Mouse (Mus musculus) naive thymus-derived CD4-positive, alpha-beta T cell, adult 2 months (primary cell): ENCODE results near the gene Cmtm7.

Experiments used
- DNase-seq: peaks from one replicate; pipeline ENCODE4 v3.0.0-alpha.2; 2011; ENCODE audit warnings: low read depth

The Cmtm7 gene

DNA sequence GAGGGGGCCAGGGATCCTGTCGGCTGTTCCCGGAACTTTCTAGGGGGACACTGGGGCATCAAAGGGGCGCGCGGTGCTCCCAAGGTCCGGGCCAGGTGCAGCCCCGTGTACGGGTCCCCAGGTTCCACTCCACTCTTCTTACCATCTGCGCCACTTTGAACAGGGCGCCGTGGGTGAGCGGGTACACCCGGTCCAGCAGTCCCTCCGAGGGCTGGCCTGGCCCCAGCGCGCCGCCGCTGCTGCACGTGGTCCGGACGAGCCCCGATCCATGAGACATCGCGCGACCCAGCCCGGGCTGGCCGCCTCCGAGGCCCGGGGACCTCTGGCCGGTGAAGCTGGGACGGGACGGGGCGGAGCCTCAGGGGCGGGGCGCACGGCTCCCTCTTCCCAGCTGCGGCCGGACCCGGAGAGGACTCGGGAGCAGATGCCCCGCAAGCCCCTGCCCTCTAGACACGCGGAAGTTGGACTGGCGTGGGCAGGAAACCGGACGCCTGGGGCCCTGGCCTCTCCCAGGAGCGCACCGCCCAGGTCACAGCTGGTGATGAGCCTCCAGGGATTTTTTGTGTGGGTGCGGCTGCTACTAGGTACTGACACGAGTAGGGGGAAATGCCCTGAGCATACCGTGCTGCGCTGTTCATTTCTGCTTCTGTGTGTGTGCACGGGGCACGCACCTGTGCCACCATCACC lies at the start of gene Cmtm7:
TSS of gene Cmtm7 (minus strand) at position 331 of the 687 bp plus-strand sequence.
- peak; percentile 66 for DNase-seq

- DNase-seq: no peak
These were observed 48.7 kb upstream of the Cmtm7 start for GRCm38 (mm10) chr9:114830351-114830750.

DNA sequence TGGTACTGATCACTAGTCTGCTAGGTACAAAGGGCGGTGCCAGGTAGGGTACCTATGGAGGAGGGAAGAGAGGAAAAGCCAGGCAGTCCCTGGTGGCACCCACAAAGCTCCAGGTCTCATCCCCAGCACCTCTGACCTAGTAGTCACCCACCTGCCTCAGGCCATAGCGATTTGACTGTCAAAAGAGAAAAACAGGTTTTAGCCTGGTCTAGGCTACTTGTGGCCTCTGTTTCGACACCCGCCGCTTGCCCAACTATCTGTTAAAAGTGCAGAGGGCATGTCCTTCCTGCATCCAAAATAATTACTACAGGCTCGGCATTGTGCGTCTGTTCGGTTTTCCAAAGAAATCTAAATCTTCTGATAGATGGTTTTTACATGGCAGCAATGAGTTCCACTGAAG lies 48.0 kb upstream of the Cmtm7 start:
- no peak for DNase-seq

DNA sequence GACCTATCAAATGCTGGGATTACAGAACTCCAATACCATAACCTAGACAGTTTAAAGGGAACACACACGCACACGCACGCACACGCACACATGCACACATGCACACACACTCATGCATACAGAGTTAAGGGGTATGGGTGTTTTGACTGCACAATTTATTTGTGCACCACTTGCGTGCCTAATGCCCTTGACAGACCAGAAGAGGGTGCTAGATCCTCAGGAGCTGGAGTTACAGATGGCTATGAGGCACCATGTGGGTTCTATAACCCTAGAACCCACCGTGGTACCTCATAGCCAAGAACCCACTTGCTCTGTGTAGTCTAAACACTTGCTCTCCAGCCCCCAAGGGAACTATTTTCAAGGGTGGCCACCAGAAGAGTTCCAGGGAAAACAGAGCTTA lies 46.7 kb upstream of the Cmtm7 start:
- DNase-seq: no peak

DNA sequence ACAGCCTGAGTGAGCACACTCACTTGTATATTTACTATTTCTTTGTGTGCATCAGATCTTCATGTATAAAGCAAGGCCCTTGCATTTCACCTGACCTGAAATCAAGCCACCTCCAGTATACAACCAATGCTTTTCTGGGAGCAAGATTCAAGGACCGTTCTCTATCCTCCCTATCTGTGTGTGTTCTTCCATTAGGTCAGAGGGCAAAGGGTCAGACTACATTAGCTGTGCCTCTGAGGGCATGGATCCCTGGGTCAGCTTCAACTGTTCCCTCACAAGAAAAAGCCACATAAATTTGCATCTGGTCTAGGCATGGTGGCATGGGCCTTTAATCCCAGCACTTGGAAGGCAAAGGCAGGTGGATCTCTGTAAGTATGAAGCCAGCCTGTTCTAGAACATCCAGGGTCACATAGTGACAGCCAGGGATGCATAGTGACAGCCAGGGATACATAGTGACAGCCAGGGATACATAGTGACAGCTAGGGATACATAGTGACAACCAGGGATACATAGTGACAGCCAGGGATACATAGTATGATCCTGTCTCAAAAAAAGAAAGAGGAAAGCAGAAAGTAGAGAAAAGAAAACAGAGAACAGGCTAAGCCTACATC lies 45.7 kb upstream of the Cmtm7 start:
- no peak for DNase-seq

DNA sequence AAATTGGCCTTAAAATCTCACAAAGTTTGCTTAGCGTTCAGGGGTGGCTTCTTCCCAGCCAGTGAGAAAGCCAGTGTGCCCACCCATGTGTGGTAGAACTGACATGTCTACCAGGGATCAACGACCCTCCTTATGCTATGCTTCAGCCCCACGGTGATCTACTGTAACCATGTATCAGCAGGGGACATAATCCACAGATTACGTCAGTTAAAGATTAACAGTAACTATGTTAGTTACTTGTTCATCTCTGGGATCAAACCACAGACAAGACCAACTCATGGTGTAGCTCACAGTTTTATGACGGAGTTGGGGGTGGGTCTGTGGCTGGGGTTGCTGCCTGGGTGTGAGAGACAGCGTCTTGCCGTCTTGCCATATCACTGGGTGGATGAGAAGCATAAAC lies 42.5 kb upstream of the Cmtm7 start:
- no peak for DNase-seq

DNA sequence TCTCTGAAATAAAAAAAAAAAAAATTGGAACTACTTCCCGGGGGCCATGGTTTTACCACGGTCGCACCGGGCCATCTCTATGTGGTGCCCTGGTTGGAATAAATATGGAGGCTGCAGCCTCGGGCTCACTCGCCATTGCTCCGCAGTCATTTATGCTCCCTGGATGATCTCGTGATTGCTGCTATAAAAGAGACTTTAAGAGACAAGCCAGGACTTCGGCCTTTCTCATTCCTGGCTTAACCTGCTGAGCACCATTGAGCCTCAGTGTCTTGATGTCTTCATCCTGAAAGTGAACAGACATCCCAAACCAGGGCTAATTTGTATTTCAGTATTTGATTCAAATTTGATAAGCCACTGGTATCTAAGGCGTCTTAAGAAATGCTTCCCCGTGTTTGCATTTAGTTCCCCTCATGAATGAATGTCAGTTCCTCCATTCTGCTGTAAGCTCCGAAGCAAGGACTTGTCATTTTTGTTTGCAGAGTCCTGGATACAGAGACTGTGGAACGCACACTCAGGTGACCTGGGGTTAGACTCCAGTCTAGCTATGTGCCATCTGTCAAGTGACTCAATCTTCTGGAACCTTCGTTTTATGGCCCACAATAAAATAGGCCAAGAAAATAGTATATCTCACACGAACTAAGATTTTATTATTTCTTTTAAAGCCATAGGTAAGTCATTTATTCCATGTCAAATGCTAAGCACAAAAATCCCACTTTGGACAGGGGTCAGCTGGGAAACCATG lies 40.1 kb upstream of the Cmtm7 start:
- no peak for DNase-seq

GRCm38 (mm10) chr9:114818918-114819317 lies 37.3 kb upstream of the Cmtm7 start:
- no peak for DNase-seq

DNA sequence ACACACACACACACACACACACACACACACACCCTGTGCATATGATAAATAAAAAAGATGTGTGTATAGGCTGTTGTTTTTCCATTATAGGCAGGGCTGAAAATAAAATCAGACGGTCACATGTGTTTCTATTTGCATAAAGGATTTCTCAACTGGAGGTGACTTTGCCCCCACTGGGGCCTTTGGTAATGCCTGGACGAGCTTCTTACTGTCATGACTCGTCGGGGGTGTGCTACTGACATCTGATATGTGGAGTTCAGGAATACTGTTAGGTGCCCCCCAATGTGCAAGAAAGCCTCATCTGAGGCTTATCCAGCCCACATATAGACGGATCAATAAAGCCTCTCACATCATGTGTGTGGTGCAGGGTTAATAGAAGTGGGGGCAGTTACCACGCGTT lies 35.4 kb upstream of the Cmtm7 start:
- DNase-seq: no peak

DNA sequence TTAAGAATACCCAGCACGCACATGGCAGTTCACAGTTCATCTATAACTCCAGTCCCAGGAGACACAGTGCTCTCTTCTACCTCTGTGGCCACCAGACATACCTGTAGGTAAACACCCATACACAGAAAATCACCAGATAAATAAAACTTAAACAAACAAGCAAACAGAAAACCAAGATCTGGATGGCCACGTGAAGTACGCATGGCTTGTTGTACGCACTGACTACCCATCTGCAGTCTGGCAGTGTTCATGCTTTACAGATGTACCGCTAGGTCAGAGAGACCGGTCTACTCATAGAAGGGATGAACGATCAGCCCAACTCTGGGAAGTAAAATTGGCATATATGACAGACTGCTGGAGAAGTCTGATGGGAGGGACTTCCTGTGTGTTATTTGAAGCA lies 34.5 kb upstream of the Cmtm7 start:
- DNase-seq: no peak

- DNase-seq: peak; percentile 83
These were observed 33.7 kb upstream of the Cmtm7 start for GRCm38 (mm10) chr9:114815315-114815714.

GRCm38 (mm10) chr9:114812001-114812400 lies 30.3 kb upstream of the Cmtm7 start:
- no peak for DNase-seq

DNA sequence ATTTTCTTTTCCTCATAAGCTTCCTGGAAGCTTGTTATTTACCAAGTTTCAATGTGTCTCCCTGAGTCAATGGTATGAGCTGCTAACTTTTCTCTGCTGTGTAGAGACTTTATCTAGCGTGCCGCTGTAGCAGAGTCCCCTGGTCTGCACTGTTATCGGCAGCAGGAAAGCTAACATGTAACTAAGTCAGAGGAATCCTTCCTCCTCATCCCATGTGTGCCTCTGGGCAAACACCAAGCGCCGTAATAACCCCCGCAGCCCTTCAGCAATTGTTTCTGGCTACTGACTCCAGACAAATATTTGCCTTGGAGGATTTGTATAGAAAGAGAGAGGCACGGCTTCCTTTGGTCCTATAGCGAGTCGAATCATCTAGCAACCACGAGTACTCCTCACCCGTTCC lies 29.2 kb upstream of the Cmtm7 start:
- DNase-seq: no peak

DNA sequence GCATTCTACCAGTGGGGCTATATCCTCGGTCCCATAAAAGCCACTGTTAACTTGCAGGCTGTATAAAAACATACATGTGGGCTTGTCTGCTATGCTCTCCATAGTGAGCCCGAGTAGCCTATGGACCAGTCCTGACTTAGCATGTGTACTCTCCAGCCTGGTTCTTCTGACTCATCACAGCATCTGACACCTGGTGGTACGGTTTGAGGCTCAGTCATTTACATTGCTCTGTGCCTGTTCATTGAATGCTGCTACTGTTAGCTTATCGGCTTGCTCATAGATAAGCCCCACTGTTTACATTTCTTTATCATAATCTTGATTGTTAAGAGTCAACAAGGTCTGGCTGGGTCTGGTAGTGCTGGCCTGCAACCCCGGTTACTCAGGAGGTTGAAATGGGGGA lies 27.0 kb upstream of the Cmtm7 start:
- no peak for DNase-seq

DNA sequence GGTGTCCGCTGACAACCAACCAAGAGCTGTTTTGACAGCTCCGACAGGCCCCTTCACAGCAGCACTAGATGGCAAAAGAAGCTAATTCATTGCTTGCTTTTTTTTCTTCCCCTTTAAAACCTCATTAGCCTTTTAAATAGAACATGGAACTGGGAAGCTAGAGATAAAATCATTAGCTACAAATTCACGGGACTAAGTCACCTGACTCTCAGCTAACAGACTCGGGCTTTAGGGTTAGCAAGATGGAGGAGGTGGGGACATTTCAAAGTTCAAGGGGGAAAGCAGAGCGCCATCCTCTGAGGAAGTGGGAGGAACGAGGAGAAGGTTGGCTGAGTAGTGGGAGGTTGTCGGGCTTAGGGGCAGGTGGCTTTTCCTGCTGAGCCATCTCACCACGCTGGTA lies 25.6 kb upstream of the Cmtm7 start:
- no peak for DNase-seq

DNA sequence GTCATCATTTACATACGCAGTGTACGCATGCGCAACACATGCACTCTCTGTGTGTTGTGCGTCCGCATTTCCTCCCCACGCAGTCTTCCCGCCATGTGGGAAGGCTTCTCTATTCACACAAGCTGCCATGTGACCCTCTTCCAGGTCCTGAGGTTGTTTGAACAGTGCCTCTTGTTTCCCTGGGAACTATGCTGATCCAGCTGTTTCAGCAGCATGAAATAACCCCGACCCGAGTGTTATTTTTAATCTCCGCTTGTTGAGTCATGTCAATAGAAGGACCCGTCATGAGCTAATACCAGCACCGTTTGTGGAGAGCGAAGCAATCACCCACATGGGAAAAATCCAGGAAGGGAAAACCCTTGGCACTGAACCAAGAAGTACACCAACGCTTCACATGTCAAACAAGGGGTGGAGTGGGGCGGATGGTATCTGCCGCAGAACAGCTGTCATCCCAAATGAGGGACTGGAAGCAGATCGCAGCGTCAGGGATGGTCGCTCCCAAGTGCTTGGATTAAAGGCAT lies 23.6 kb upstream of the Cmtm7 start:
- no peak for DNase-seq

DNA sequence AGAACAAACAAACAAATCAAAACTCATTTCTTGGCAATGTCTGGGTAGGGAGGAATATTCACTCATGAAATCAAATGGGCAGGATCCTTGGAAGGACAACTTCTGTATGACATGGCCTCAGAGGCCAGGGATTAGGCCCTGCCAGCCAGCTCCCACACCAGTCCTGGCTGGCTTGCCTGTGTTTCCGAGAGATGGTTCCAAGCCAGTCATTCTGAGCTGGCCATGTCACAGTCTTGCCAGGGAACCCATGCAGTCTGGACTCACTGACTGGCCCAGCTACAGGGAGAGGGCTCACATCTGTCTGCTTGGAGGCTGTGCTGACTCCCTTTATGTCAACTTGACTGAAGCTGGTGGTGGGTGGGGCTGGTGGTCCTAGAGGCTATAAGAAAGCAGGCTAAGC lies 20.5 kb upstream of the Cmtm7 start:
- no peak for DNase-seq

- no peak for DNase-seq
These were observed 19.6 kb upstream of the Cmtm7 start for GRCm38 (mm10) chr9:114801301-114801700.

- no peak for DNase-seq
These were observed 17.9 kb upstream of the Cmtm7 start for GRCm38 (mm10) chr9:114799498-114800107.

DNA sequence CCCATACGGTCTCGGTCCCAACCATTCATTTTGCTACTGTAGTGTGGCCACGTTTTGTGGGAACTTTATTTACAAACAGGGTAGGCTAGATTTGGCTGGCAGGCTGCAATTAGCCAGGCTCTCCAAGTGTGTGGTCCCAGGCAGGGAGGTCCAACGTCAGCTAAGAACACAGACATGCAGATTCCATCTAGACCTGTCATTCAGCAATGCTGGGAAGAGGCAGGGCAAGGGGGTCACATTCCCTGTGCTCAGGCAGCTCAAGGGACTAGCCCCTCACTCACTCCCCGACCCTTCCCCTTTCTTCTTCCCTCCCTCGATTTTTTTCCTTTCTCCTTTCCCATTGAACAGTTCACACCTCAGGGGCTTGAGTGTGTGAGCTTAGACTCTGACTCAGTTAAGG lies 17.2 kb upstream of the Cmtm7 start:
- no peak for DNase-seq

GRCm38 (mm10) chr9:114797329-114798004 lies 15.8 kb upstream of the Cmtm7 start:
- peak; percentile 84 for DNase-seq

- DNase-seq: no peak
These were observed 14.9 kb upstream of the Cmtm7 start for GRCm38 (mm10) chr9:114796473-114797050.
